Mouse (Mus musculus): ENCODE measurements around the gene Gm28305.

- no peak for TF ChIP-seq POLR2A (IDR thresholded peaks at IDR 0.05; ENCODE audit: extremely low read depth, insufficient read depth, low read length)
- no peak for TF ChIP-seq CTCF (IDR thresholded peaks at IDR 0.05; ENCODE audit: extremely low read depth, insufficient read depth, low read length)
Measured at GRCm38 (mm10) chr9:104021026-104021425, 19.4 kb upstream of the Gm28305 start.

Data from cortical plate, adult 2 months (tissue).